Mouse (Mus musculus) CH12F3 (cell line): ENCODE results near the gene Zfp593.
"Not testable (repeated sequence)": the region's sequence is repeated elsewhere in the genome, so short reads cannot be mapped to it uniquely, and the experiment has no call there.

Source experiments
- in situ Hi-C: fragments of 300-500 bp; cut with MboI; formaldehyde crosslinking; loops from 2 replicates; pipeline ENCODE4 v1.14.3; 2020; ENCODE audit warnings: low sequenced_read_pairs

Zfp593 gene

DNA sequence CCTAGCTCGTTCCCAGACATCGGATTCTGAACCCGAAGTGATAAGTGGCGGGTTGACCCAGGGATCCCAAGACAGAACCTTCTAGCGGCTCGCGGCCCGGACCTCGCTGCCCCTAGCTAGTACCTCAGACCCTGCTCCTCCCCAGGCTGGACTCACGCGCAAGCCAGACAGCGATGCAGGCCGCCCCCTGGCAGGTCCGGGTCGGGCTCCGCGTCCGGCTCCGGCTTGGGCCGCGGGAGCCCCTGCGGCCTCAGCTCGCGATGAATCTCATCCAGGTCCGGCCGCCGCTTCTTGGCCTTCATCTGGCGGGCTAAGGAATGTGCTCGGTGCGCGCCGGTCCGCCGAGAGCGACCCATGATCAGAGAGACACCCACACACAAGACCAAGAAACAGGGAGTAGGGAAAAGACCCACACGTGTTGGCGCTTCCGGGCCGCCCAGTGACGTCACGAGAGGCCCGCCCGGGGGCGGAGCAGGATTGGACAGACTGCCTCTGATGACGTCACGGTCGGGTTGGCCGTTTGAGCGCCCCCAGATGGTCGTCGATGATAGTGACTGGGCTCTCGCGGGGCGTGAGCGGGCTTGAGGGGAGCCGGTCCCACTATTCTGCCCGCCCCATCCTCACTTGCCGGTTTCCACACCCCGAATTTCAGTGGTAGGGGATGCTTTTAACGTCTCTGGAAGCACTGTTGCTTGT, at the start of gene Zfp593:
Gene Zfp593 (minus strand): TSS at position 445 of the 696 bp plus-strand sequence.
- in situ Hi-C loops = no loop called here

DNA sequence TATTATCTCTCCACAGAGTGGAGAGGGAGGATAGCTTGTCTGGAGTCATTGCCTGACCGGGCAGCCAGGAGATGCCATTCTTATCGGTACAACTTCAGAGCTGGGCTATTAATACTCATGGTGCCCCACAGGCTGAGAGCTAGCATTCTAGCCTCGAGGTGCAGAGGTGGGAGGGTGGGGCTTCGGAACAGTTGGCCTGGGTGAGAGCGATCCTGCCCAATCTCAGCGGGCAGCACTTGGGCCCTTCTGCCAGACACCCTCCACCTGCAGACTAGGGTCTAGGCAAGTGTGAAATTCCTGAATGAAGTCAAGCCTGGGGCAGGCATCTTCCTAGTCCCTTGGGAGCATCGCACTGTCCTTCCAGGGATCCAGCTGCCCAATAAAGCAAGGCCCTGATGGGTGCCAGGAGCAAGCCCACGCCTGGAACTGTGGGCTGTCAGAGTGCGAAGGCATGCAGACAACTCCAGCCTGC, 48.3 kb upstream of the Zfp593 start:
- in situ Hi-C loops = no loop called here

DNA sequence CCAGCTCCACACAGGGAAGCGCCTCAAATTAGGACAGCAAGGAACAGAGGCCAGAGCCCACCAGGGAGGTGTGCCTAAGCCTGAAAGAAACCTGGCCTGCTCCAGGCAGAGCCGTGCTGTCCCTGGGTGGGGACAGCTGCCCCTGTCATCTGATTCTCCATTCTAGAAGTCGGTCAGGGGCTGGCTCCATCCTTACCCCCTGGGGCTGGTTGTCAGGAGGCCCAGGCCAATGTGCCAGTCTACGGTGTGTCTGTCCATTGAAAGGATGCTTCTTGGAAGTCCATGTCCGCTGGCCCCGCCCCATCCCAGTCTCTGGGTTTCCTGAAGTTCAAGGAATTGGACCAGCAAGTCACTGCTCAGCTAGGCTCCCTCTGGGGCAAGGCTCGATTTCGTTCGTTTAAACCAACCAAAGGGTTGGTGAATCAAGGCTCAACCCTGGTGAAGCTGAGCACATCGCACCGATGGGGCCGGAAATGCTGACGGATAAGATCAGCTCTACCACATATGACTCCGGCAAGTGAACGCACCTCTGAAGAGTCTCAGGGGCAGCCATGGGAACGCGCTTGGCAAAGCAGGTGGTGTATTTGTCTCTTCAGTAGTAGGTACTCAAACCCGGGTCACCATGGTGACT, 47.8 kb upstream of the Zfp593 start:
- in situ Hi-C loops = no loop called here

DNA sequence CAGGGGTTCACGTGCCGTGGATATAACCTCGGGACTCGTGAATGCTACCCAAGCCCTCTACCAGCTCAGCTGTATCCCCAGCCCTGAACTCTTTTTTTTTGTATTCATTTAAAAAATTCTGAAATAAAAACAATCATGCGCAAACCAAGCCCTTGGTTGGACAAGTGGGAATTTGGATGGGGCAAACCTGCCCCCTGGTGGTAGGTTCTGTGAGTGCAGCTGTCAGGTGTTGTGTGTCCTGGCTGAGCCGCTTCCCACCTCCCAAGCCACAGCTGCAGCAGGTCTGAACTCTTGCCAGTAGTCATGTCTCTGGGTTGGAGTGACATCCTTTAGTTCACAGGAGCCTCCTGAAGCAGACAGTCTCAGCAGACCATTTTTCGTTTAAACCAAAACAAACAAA, 46.7 kb upstream of the Zfp593 start:
- in situ Hi-C loops = no loop called here

DNA sequence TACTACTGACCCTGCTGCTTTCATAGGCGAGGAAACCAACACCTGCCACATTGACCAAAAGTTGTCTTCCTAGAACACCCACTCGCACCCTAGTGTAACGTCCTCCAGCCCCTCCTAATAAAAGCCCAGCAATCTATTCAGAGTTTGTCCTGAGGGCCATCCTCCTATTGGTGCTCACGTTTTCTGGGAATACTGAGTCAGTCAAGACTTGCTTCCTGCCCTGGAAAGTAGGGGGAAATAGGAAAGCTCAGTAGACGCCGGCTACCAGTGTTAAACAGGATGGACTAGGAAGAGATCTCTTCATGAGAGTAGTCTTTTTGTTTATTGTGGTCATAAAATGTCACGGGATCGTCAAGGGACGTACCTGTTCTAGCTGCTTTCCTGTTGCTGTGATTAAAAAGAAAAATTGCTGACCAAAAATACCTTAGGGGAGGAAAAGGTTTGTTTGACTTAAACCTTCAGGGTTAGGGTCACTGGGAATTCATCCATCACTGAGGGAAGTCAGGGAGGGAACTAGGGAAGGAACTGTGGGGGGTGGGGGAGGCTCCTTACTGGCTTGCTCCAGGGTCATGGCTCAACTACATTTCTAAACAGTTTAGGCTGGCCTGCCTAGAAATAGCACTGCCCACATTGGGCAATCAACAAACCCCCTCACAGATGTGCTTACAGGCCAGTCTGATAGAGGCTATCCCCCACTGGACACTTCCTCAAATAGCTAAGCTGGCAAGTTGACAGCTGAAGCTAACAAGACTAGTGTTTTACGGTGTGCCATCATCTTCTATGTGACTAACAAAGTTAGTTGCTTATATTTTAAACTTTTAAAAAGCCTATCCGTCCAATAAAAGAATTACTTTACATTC, 43.2 kb upstream of the Zfp593 start:
- in situ Hi-C loops = no loop called here

DNA sequence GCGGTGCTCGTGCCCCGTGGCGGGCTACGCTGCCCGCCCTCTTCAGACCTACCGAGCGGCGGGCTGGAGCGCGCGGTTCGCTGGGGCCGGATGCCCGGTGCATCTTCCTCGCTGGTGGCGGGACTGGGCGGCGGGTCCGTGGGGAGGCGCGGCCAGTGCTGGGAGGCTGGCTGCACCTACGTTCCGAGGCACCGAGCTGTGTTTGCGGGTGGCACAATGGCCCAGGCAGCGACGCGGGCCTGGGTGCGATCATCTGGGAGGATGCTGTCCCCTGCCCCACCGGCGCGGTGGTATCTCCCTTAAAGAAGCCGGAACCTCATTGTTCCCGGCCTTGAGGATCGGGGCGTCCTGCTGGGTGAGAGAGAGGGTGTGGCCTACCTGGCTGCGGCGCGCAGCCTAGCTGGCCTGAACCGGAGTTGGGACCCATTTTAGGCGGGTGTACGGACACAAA, 42.2 kb upstream of the Zfp593 start, which contains the start of gene Pdik1l:
Gene Pdik1l (minus strand): TSS at position 321 of the 451 bp plus-strand sequence.
- in situ Hi-C loops = no loop called here

DNA sequence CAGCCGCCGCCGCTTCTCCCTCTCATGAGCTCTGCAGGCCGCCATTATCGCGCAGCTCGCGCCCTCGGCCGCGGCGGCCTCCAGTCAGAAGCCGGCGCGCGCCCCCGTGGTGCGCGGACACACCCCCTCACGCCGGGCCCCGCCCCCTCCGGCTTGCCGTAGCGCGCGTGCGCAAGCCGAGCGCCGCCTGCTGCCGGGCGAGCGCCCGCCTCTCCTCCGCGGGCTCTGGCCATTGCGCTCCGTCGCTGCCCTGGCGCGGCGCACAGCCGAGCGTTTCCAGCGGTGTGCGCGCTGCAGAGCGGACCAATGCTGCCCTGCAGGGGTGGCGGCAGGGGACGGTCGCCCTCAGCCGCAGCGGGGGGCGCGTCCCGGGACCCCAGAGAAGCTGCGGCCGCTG, 41.8 kb upstream of the Zfp593 start:
- in situ Hi-C loops = no loop called here

DNA sequence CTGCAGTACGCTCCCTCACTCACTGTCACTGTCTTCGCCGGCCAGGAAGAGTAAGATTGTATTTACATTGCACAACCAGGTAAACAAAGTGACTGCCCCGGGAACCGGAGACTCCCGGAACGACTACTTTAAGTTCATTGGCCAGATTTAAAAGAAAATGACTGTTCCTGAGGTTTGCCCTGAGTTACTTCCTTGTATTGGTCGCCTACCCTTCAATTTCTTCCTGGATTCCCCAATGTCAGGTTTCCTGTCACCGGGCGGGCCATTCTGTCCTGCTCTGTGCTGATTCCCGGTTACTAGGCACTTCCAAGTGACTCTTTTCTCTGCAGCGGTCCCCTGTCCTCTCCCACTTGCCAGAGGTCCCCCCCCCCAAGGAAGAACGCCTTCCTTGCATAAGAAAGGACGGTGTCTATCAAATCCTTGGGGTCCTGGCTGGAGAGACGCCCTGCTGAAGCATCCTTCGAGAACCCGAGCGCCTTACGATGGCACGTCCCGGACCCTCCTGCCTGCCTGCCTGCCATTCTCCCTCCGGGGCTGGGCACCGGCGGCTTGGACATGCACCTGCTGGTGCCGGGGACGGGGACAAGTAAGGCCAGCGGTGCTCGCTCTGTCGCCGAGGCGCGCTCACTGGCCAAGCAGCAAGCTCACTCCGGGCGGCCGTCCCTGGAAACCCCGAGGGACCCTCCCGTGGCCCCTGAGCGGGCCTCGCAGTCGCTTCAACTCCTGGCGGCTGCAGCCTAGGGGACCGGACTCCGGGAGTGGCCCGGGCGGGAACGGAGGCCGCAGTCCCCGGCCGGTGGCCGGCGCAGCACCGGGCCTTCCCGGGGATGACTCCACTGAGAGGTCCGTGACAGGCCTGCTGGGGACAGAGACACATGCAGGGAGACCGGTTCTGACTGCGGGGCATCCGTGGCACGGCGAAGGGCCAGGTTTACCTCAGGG, 41.1 kb upstream of the Zfp593 start:
- in situ Hi-C loops = no loop called here

DNA sequence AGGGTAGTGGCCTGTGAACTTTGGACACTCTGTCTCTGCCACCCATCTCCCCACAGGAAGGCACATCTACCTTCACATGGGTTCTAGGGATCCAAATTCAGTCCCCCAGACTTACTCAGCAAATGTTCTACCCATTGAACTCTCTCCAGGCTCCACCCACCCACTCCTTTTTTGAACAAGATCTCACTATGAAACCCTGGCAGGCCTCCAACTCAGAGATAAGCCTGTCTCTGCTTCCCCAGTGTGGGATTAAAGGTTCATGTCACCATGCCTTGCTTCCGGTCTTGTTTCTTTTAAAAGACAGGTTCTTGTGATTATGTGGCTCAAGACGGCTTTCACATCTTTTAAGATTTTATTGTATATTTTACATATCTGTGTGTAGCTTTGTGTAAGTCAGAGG, 39.5 kb upstream of the Zfp593 start:
- in situ Hi-C loops = no loop called here

DNA sequence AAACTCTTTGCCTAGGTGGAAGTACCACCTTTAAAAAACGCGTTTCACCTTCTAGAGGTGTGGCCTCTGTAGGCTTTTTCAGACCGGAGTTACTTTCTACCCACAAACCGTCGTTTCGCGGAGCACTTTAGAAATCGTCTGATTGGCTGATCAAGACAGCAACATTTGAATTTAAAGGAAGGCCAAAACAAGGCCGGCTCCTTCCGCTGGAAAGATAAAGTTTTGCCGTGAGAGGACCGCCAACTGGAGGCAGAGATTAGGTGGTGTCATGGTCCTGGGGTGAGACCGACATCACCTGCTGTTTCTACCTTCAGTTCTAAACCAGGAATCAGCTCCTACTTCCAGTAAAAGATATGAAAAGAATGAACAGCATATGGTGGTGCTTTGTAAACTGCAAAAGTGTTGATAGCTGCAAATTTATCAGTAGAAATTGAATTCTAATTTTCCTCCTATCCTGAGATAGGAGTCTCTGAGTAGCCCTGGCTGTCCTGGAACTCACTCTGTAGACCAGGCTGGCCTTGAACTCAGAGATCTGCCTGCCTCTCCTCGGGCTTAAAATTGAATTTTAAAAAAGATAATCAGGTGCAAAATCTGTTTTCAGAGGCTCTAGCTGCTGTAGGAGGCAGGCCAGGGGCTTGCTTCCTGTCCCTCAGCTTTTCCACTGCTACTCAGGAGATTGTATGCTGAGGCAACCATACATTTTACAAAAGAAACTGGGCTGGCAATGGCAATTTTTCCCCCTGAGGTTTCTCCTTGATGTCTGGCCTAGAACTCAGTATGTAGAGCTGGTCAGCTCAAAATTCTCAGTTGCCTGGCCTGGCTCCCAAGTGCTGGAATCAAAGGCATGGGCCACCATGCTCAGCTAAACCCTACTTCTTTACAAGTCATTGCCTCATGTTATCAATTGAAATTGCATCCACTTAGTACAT, 28.3 kb upstream of the Zfp593 start:
- in situ Hi-C loops = no loop called here

DNA sequence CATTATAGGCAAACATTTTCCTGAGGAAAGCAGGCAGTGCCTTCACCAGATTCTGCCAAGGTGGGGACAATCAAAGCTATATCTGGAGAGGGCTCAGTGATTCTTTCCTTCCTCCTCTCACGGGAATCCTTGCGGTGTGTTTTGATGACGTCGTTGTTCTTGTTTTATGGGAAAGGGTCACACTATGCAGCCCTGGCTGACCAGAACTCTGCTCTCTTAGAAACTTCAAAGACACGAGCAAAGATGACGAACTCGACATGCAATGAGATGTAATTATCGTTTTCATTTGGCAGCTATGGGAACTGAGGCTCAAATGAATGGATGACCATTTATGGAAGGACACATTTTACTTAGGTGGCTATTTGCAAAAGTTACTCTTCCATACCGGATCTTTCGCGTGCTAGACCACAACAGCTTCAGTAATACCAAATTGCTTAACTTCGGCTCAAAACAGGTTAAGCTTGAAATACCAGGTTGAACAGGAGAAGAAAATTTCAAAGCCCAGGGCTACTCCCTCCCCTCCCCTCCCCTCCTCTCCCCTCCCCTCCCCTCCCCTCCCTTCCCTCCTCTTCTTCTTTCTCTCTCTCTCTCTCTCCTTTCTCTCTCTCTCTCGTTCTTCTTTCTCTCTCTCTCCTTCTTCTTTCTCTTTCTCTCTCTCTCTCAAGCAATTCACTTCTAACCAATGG, 27.5 kb upstream of the Zfp593 start:
- in situ Hi-C loops = no loop called here

DNA sequence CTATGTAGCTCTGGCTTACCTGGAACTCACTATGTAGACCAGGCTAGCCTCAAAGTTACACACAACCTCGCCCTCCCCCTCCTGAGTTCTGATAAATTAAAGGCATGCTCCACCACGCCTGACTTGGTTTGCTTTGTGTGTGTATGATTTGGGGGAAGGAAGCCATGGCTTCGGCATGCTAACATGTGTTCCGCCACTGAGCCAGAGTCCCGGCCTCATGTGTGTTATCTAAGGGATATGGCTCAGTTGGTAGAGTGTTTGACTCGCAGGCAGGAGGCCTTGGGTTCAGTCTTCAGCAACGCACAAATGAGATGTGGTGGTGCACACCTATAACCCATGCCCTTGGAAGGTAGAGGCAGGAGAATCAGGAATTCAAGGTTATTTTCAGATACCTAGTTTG, 26.6 kb upstream of the Zfp593 start:
- in situ Hi-C loops = no loop called here

DNA sequence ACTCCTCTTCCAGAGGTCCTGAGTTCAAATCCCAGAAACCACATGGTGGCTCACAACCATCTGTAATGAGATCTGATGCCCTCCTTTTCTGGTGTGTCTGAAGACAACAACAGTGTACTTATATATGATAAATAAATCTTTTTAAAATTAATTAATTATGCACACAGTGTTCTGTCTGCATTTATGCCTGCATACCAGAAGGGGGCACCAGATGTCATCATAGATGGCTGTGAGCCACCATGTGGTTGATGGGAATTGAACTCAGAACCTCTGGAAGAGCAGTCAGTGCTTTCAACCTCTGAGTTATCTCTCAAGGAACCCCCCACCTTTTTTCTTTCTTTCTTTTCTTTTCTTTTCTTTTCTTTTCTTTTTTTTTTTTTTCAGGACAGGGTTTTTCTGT, 24.2 kb upstream of the Zfp593 start:
- in situ Hi-C loops = not testable (repeated sequence)

DNA sequence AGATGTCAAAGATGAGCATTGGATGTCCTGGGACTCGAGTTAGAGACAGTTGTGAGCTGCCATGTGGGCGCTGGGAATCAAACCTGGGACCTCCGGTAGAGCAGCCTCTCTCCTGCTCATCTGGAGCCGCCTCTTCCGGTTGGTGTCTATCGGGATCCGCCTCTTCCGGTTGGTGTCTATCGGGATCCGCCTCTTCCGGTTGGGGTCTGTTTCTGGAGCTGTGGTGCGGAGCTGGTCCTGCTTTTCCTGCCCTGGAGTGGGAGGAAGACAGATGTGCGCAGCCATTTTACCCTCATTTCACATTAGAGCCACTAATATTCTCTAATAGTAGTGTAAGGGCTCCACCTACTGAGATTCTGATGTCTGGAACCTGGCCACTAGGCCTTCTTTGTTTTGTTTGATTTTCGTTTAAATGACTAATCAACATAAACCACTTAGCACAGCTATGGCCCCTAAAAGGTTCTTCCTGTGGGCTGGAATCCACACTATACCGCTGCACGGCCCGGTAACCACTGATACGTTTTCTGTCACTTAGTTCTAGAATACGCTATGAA, 22.8 kb upstream of the Zfp593 start:
- in situ Hi-C loops = no loop called here

DNA sequence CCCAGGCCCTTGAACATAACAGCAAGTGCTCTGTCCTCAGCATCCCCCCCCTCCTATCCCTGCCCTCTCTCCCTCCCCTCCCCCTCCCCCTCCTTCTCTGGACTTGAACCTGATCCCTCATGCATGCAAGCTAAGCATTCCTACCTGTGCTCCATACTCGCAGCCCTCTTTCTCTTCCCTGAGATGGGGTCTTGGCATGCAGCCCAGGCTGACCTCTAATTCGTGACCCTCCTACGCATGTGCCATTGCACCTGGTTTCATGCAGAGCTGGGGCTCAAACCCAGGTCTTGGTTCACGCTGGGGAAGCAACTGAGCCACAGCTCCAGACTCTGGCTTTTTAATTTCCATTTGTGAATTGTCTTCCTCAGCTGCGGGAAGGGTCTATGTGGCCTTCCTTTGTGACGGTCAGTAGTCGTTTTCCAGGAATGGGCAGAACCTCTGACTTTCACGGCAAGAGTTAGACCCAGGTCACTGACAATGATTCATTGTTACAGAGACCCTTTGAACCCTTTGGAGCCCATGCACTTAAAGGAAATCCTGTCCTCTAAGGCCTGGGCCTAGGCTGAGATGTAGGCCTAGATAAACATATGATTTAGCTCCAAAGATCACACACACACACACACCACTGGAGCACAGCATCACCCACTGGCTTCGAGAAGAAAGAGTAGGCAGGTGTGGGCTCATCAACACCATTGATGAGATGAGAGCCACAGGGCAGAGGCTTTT, 20.6 kb upstream of the Zfp593 start:
- in situ Hi-C loops = no loop called here

DNA sequence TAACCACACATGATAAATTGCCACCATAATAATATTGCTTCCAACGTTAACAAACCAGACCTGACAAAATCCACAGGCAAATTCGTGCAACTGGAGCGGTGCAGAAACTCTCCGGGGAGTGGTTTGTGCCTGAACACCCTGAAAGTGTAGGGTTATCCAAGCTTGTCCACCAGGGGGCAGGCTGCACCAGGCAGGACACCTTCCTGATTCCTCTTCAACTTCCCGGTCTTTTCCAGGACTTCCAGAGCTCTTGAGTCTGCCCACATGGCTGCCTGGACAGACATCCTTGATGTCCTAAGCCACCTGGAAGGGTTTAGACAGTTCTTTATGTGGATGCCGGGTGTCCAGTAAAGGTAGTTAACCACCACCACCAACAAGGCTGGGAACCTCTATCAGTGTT, 17.8 kb upstream of the Zfp593 start:
- in situ Hi-C loops = no loop called here

DNA sequence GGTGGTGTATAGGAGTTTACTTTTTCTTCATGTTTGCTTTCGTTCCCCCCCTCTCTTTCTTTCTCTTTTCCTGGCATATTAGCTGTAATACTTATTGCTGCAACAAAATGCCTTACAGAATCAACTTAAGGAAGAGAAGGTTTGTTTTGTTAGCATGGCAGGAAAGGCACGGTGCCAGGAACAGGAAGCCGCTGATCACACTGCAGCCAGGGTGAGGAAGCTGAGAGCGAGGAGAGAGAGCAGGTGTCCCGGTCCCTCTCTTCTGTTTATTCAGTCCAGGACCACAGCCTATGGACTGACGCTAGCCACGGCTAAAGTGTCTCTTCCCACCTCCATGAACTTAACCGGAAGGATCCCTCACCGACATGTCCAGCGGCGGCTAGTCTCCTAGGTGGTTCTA, 13.0 kb upstream of the Zfp593 start:
- in situ Hi-C loops = no loop called here
